Mouse (Mus musculus) embryonic facial prominence, embryonic 15.5 days (tissue): ENCODE data around the gene Snapc5. TPM values are rescaled to one million over a fixed set of nuclear protein-coding genes. Genes with fewer than 3 reads are reported as not detected.
A peak's percentile ranks its signal among the peaks of the same experiment; 100 is the strongest.
"Not testable (repeated sequence)": the region's sequence is repeated elsewhere in the genome, so short reads cannot be mapped to it uniquely, and the experiment has no call there.

ENCODE experiments used
- ATAC-seq: fragments of 200-750 bp; cut with Nextera tagmentation; 2 replicates; pipeline ENCODE4 v1.8.0; 2017; ENCODE audit warnings: low read depth, moderate TSS enrichment; ENCODE audit not compliant: insufficient number of reproducible peaks, low FRiP score, low TSS enrichment
- H3K27ac ChIP-seq: fragments of 300-500 bp; sonication (generic); replicated peaks from 2 replicates; pipeline ENCODE4 v1.5.1; 2015; ENCODE audit warnings: mild to moderate bottlenecking, inconsistent platforms
- H3K27me3 ChIP-seq: fragments of 300-500 bp; sonication (generic); 2 replicates; pipeline ENCODE4 v1.6.1; 2015; ENCODE audit warnings: inconsistent platforms
- H3K36me3 ChIP-seq: fragments of 300-500 bp; sonication (generic); 2 replicates; pipeline ENCODE4 v1.6.1; 2015; ENCODE audit warnings: mild to moderate bottlenecking, inconsistent platforms
- H3K4me1 ChIP-seq: fragments of 300-500 bp; sonication (generic); 2 replicates; pipeline ENCODE4 v1.6.1; 2015; ENCODE audit warnings: inconsistent platforms
- H3K4me2 ChIP-seq: fragments of 300-500 bp; sonication (generic); replicated peaks from 2 replicates; pipeline ENCODE4 v1.6.1; 2015; ENCODE audit warnings: mild to moderate bottlenecking, inconsistent platforms
- H3K4me3 ChIP-seq: fragments of 300-500 bp; sonication (generic); replicated peaks from 2 replicates; pipeline ENCODE4 v1.5.1; 2015; ENCODE audit warnings: mild to moderate bottlenecking, inconsistent platforms
- H3K9ac ChIP-seq: fragments of 300-500 bp; sonication (generic); 2 replicates; pipeline ENCODE4 v1.6.1; 2015; ENCODE audit warnings: inconsistent platforms
- H3K9me3 ChIP-seq: fragments of 300-500 bp; sonication (generic); replicated peaks from 2 replicates; pipeline ENCODE4 v1.6.1; 2016; ENCODE audit warnings: inconsistent platforms
- WGBS: fragments of 180-500 bp; shearing (Covaris S2); methylation state at CpG from one replicate; pipeline ENCODE4 v1.1.7; 2015; 5-methylcytosine and 5-hydroxymethylcytosine counted together
- polyA plus RNA-seq: library from polyadenylated mRNA; unstranded; fragments of >200 nt; fragmentation: Nextera tagmentation; extraction: Ambion mirVana; gene quantifications from 2 replicates; pipeline ENCODE4 v1.2.1, GENCODE M21; 2015

Gene Snapc5
- 30.2 and 35.3 TPM in 2 replicates for polyA plus RNA-seq

DNA sequence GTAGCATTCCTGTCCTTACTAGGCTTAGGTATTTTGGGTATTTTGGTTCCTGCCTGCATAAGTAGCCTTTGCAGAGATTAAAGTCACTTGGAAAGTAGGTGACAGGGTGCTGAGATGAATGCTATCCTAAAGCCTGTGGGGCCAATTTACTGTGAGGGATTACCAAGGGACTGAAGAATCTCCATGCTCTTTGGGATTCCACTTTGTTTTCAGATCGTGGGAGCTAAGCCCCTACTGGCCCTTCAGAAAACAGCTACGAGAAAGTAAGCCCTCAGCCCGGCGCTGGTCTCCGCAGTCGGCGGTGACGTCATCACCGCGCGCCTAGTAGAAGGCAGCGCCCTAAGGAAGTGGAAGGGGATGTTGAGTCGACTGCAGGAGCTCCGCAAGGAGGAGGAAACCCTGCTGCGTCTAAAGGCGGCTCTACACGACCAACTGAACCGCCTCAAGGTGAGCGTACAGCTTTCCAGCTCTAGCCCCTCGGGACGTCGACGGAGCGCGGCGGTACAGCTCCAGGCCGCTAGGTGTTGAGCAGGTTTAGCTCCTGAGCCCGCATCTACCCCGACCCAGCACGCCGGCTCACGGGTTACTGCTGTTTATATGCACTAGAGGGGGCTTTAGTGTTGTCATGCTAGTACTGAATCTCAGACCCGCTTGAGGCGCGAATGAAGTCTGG, at the start of gene Snapc5:
Gene Snapc5, plus strand, starts transcription at position 301 of the 673 bp plus-strand sequence.
- H3K9ac ChIP-seq, result peak within 1 kb of the TSS; percentile 53
- peak within 1 kb of the TSS; percentile 51 for H3K4me2 ChIP-seq
- peak within 1 kb of the TSS; percentile 91 for H3K27ac ChIP-seq
- H3K27me3 ChIP-seq, result no peaks in the 10 kb centered on the region
- no peaks in the 10 kb centered on the region for H3K9me3 ChIP-seq
- peaks cover 65% of the 10 kb centered on the region for H3K36me3 ChIP-seq
- peaks cover 22% of the 10 kb centered on the region for H3K4me1 ChIP-seq
- ATAC-seq, result peak; percentile 92
- under 1% methylated on average over 35 of the region's 35 CpGs for WGBS
- peak within 1 kb of the TSS; percentile 76 for H3K4me3 ChIP-seq

- H3K36me3 ChIP-seq, result no peaks in the 10 kb centered on the region
- H3K9me3 ChIP-seq, result no peaks in the 10 kb centered on the region
- no peak overlapping the region for H3K9ac ChIP-seq
- H3K4me2 ChIP-seq, result no peak overlapping the region
- WGBS, result 85% methylated on average over 6 of the region's 6 CpGs
- no peak overlapping the region for H3K27ac ChIP-seq
- ATAC-seq, result no peak
- H3K4me1 ChIP-seq, result no peaks in the 10 kb centered on the region
- no peaks in the 10 kb centered on the region for H3K27me3 ChIP-seq
- H3K4me3 ChIP-seq, result no peak overlapping the region
Observed at GRCm38 (mm10) chr9:64131623-64132022, 47.5 kb upstream of the Snapc5 start.

- not testable (repeated sequence) for H3K4me2 ChIP-seq, H3K9me3 ChIP-seq, H3K4me3 ChIP-seq, ATAC-seq, H3K27me3 ChIP-seq, H3K4me1 ChIP-seq, H3K9ac ChIP-seq, H3K27ac ChIP-seq
- 5% methylated on average over 6 of the region's 6 CpGs for WGBS
- H3K36me3 ChIP-seq, result peaks cover 18% of the 10 kb centered on the region
Observed at GRCm38 (mm10) chr9:64138896-64139295, 40.2 kb upstream of the Snapc5 start.

GRCm38 (mm10) chr9:64139879-64140278, 39.2 kb upstream of the Snapc5 start:
- H3K4me3 ChIP-seq, result no peak overlapping the region
- H3K27ac ChIP-seq, result no peak overlapping the region
- H3K36me3 ChIP-seq, result peaks cover 22% of the 10 kb centered on the region
- H3K27me3 ChIP-seq, result no peaks in the 10 kb centered on the region
- WGBS, result 89% methylated on average over 9 of the region's 9 CpGs
- no peaks in the 10 kb centered on the region for H3K9me3 ChIP-seq
- no peak overlapping the region for H3K9ac ChIP-seq
- no peak overlapping the region for H3K4me2 ChIP-seq
- no peak for ATAC-seq
- no peaks in the 10 kb centered on the region for H3K4me1 ChIP-seq

DNA sequence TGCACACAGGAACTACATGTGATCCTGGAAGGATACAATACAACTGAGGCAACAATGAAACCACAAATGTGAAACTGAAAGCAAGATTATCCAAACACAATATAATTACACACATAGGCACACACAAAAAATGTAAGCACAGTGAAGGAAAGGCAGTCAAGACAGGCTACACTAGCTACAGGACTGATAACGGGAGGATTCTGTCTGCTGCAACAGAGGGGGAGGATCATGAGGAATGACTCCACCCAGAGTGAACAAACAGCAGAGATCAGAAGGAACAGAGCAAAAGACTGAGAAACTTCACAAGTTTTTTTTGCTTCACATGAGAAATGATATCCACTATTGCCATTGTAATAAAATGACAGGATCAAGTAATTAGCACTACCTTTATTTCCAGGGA, 22.4 kb upstream of the Snapc5 start:
- H3K27ac ChIP-seq, result no peak overlapping the region
- H3K9me3 ChIP-seq, result no peaks in the 10 kb centered on the region
- no peak overlapping the region for H3K9ac ChIP-seq
- H3K36me3 ChIP-seq, result peaks cover 39% of the 10 kb centered on the region
- no peak overlapping the region for H3K4me2 ChIP-seq
- H3K27me3 ChIP-seq, result no peaks in the 10 kb centered on the region
- H3K4me1 ChIP-seq, result no peaks in the 10 kb centered on the region
- no peak for ATAC-seq
- WGBS, result 91% methylated on average over 1 of the region's 1 CpGs
- no peak overlapping the region for H3K4me3 ChIP-seq

GRCm38 (mm10) chr9:64160471-64160870, 18.6 kb upstream of the Snapc5 start:
- WGBS, result 88% methylated on average over 5 of the region's 5 CpGs
- Histone ChIP-seq H3K4me2 (no peak overlapping the region), H3K27me3 (no peaks in the 10 kb centered on the region), H3K4me1 (no peaks in the 10 kb centered on the region), H3K36me3 (peaks cover 32% of the 10 kb centered on the region), H3K4me3 (no peak overlapping the region), H3K9ac (no peak overlapping the region), H3K27ac (no peak overlapping the region), H3K9me3 (no peaks in the 10 kb centered on the region)
- no peak for ATAC-seq

DNA sequence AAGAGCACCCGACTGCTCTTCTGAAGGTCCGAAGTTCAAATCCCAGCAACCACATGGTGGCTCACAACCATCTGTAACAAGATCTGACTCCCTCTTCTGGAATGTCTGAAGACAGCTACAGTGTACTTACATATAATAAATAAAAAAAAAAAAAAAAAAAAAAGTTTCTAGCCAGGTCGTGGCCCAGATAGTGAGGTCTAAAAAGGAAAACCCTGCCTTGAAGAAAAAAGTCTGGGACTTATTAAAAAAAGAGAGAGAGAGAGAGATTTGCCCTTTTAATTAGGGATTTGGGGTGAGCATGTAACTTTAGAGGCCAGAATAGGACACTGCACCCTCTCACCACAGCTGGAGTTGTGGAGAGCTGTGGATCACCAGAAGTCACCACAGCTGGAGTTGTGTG, 9.1 kb upstream of the Snapc5 start:
- H3K27me3 ChIP-seq, H3K4me3 ChIP-seq, H3K4me2 ChIP-seq, H3K27ac ChIP-seq, H3K9ac ChIP-seq, ATAC-seq, H3K9me3 ChIP-seq, H3K36me3 ChIP-seq: not testable (repeated sequence)
- 82% methylated on average over 3 of the region's 3 CpGs for WGBS
- peaks cover 16% of the 10 kb centered on the region for H3K4me1 ChIP-seq

GRCm38 (mm10) chr9:64172145-64172815, 6.8 kb upstream of the Snapc5 start:
- Histone ChIP-seq H3K4me3 (peak overlapping the region; percentile 96), H3K27me3 (no peaks in the 10 kb centered on the region), H3K9ac (peak overlapping the region; percentile 74), H3K27ac (peak overlapping the region; percentile 99), H3K4me2 (peak overlapping the region; percentile 75), H3K36me3 (peaks cover 26% of the 10 kb centered on the region), H3K9me3 (no peaks in the 10 kb centered on the region), H3K4me1 (peaks cover 21% of the 10 kb centered on the region)
- peak; percentile 27 for ATAC-seq
- WGBS, result 2% methylated on average over 18 of the region's 18 CpGs

GRCm38 (mm10) chr9:64172816-64173665, 6.0 kb upstream of the Snapc5 start, which contains the start of the genes Zwilch and Rpl4:
Gene Zwilch (minus strand): TSS chr9:64173104.
Gene Rpl4 (plus strand): TSS chr9:64173375.
- Histone ChIP-seq H3K4me3 (peak within 1 kb of the TSS; percentile 96), H3K9ac (peak within 1 kb of the TSS; percentile 94), H3K4me2 (peak within 1 kb of the TSS; percentile 75), H3K27me3 (no peaks in the 10 kb centered on the region), H3K4me1 (peaks cover 21% of the 10 kb centered on the region), H3K27ac (peak within 1 kb of the TSS; percentile 99), H3K9me3 (no peaks in the 10 kb centered on the region), H3K36me3 (peaks cover 34% of the 10 kb centered on the region)
- WGBS, result under 1% methylated on average over 42 of the region's 42 CpGs
- peak; percentile 88 for ATAC-seq

DNA sequence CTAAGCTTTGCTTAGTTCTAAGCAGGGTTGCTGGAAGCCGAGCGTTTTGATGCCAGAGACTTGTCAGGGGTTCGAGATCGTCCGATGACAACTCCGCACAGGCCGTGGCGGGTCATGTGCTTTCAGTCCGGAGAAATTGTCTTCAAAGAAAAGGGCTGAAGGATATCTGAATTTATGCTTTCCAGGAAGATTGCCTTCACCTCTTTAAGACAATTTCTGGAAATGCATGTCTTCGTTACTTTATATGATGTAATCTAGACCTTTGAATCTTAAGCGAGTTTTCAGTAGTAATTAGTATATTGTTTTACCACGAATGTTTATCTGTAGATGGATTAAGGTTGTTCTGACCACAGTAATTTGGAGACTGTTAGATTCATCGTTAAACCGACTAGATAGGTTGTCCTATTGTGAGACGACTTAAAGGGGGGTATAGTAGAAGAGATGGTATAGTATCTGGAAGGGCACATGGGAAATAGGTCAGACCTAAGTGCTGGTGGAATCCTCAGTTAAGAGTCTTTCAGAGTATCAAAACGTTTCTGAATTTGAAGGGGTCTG, 5.3 kb upstream of the Snapc5 start:
- no peaks in the 10 kb centered on the region for H3K27me3 ChIP-seq
- peaks cover 37% of the 10 kb centered on the region for H3K36me3 ChIP-seq
- under 1% methylated on average over 16 of the region's 16 CpGs for WGBS
- no peaks in the 10 kb centered on the region for H3K9me3 ChIP-seq
- H3K4me1 ChIP-seq, result peaks cover 22% of the 10 kb centered on the region
- H3K9ac ChIP-seq, result peak overlapping the region; percentile 94
- no peak for ATAC-seq
- peak overlapping the region; percentile 99 for H3K27ac ChIP-seq
- H3K4me3 ChIP-seq, result peak overlapping the region; percentile 96
- H3K4me2 ChIP-seq, result peak overlapping the region; percentile 75

GRCm38 (mm10) chr9:64174341-64174740, 4.7 kb upstream of the Snapc5 start:
- H3K36me3 ChIP-seq, result peaks cover 37% of the 10 kb centered on the region
- no peak for ATAC-seq
- peak overlapping the region; percentile 96 for H3K4me3 ChIP-seq
- peak overlapping the region; percentile 75 for H3K4me2 ChIP-seq
- no peak overlapping the region for H3K27ac ChIP-seq
- H3K27me3 ChIP-seq, result no peaks in the 10 kb centered on the region
- H3K4me1 ChIP-seq, result peaks cover 25% of the 10 kb centered on the region
- no peaks in the 10 kb centered on the region for H3K9me3 ChIP-seq
- H3K9ac ChIP-seq, result peak overlapping the region; percentile 94
